Mouse (Mus musculus) hindbrain, embryonic 13.5 days (tissue): ENCODE measurements at regions not wholly inside any gene's neighbourhood (a gene's known extent, or its start where the extent isn't known, plus 50 kb on each side); places are given as distances from the start of the nearest gene placed in this dataset.

ENCODE experiments used
- ATAC-seq: fragments of 200-750 bp; cut with Nextera tagmentation; 2 replicates; pipeline ENCODE4 v1.8.0; 2017; ENCODE audit warnings: moderate TSS enrichment; ENCODE audit not compliant: low FRiP score
- H3K27ac ChIP-seq: fragments of 300-500 bp; sonication (generic); 2 replicates; pipeline ENCODE4 v1.5.1; 2015; ENCODE audit warnings: inconsistent platforms, mild to moderate bottlenecking, moderate library complexity
- H3K27me3 ChIP-seq: fragments of 300-500 bp; sonication (generic); 2 replicates; pipeline ENCODE4 v1.6.1; 2015; ENCODE audit warnings: mild to moderate bottlenecking, inconsistent platforms
- H3K36me3 ChIP-seq: fragments of 300-500 bp; sonication (generic); 2 replicates; pipeline ENCODE4 v1.6.1; 2015; ENCODE audit warnings: mild to moderate bottlenecking, inconsistent platforms
- H3K4me1 ChIP-seq: fragments of 300-500 bp; sonication (generic); replicated peaks from 2 replicates; pipeline ENCODE4 v1.6.1; 2015; ENCODE audit warnings: inconsistent platforms
- H3K4me2 ChIP-seq: fragments of 300-500 bp; sonication (generic); 2 replicates; pipeline ENCODE4 v1.6.1; 2015; ENCODE audit warnings: inconsistent platforms, mild to moderate bottlenecking, moderate library complexity
- H3K4me3 ChIP-seq: fragments of 300-500 bp; sonication (generic); 2 replicates; pipeline ENCODE4 v1.5.1; 2015; ENCODE audit warnings: mild to moderate bottlenecking, inconsistent platforms
- H3K9ac ChIP-seq: fragments of 300-500 bp; sonication (generic); 2 replicates; pipeline ENCODE4 v1.6.1; 2015; ENCODE audit warnings: mild to moderate bottlenecking, inconsistent platforms
- H3K9me3 ChIP-seq: fragments of 300-500 bp; sonication (generic); 2 replicates; pipeline ENCODE4 v1.6.1; 2016; ENCODE audit warnings: inconsistent platforms
- WGBS: fragments of 180-500 bp; shearing (Covaris S2); methylation state at CpG from one replicate; pipeline ENCODE4 v1.1.7; 2015; 5-methylcytosine and 5-hydroxymethylcytosine counted together

GRCm38 (mm10) chr5:64663766-64664165 lies 139.4 kb upstream of the Klf3 start:
- no peaks in the 10 kb centered on the region for H3K27me3 ChIP-seq
- H3K9me3 ChIP-seq, result no peaks in the 10 kb centered on the region
- no peak overlapping the region for H3K9ac ChIP-seq
- H3K4me2 ChIP-seq, result no peak overlapping the region
- WGBS, result 37% methylated on average over 1 of the region's 1 CpGs
- H3K36me3 ChIP-seq, result no peaks in the 10 kb centered on the region
- no peak overlapping the region for H3K27ac ChIP-seq
- H3K4me3 ChIP-seq, result no peak overlapping the region
- ATAC-seq, result no peak
- H3K4me1 ChIP-seq, result no peaks in the 10 kb centered on the region

- Histone ChIP-seq H3K9ac (no peak overlapping the region), H3K4me3 (no peak overlapping the region), H3K27ac (no peak overlapping the region), H3K4me1 (no peaks in the 10 kb centered on the region), H3K27me3 (no peaks in the 10 kb centered on the region), H3K4me2 (no peak overlapping the region), H3K9me3 (no peaks in the 10 kb centered on the region), H3K36me3 (no peaks in the 10 kb centered on the region)
- no peak for ATAC-seq
- WGBS, result 58% methylated on average over 3 of the region's 3 CpGs
Observed at GRCm38 (mm10) chr5:64665064-64665463, 138.1 kb upstream of the Klf3 start.

GRCm38 (mm10) chr5:64666256-64666655 lies 136.9 kb upstream of the Klf3 start:
- H3K27ac ChIP-seq, result no peak overlapping the region
- H3K9ac ChIP-seq, result no peak overlapping the region
- no peaks in the 10 kb centered on the region for H3K27me3 ChIP-seq
- H3K36me3 ChIP-seq, result no peaks in the 10 kb centered on the region
- no peaks in the 10 kb centered on the region for H3K4me1 ChIP-seq
- no peak overlapping the region for H3K4me2 ChIP-seq
- WGBS, result 67% methylated on average over 3 of the region's 3 CpGs
- H3K4me3 ChIP-seq, result no peak overlapping the region
- no peaks in the 10 kb centered on the region for H3K9me3 ChIP-seq
- ATAC-seq, result no peak

GRCm38 (mm10) chr5:64667053-64667452 lies 136.1 kb upstream of the Klf3 start:
- no peaks in the 10 kb centered on the region for H3K9me3 ChIP-seq
- ATAC-seq, result no peak
- no peak overlapping the region for H3K27ac ChIP-seq
- no peaks in the 10 kb centered on the region for H3K4me1 ChIP-seq
- H3K4me2 ChIP-seq, result no peak overlapping the region
- H3K4me3 ChIP-seq, result no peak overlapping the region
- 90% methylated on average over 3 of the region's 3 CpGs for WGBS
- no peaks in the 10 kb centered on the region for H3K27me3 ChIP-seq
- no peaks in the 10 kb centered on the region for H3K36me3 ChIP-seq
- H3K9ac ChIP-seq, result no peak overlapping the region

- Histone ChIP-seq H3K9me3 (no peaks in the 10 kb centered on the region), H3K27me3 (no peaks in the 10 kb centered on the region), H3K4me3 (no peak overlapping the region), H3K4me1 (no peaks in the 10 kb centered on the region), H3K27ac (no peak overlapping the region), H3K36me3 (no peaks in the 10 kb centered on the region), H3K9ac (no peak overlapping the region), H3K4me2 (no peak overlapping the region)
- ATAC-seq, result no peak
- WGBS, result 93% methylated on average over 2 of the region's 2 CpGs
Observed at GRCm38 (mm10) chr5:64673861-64674260, 129.3 kb upstream of the Klf3 start.

- WGBS, result 90% methylated on average over 17 of the region's 17 CpGs
- Histone ChIP-seq H3K9me3 (no peaks in the 10 kb centered on the region), H3K27me3 (no peaks in the 10 kb centered on the region), H3K27ac (no peak overlapping the region), H3K36me3 (no peaks in the 10 kb centered on the region), H3K4me3 (no peak overlapping the region), H3K4me2 (no peak overlapping the region), H3K9ac (no peak overlapping the region), H3K4me1 (no peaks in the 10 kb centered on the region)
- ATAC-seq, result no peak
Observed at GRCm38 (mm10) chr5:64676214-64676945, 126.8 kb upstream of the Klf3 start.

GRCm38 (mm10) chr5:64676946-64677588 lies 126.1 kb upstream of the Klf3 start:
- H3K4me1 ChIP-seq, result no peaks in the 10 kb centered on the region
- H3K27ac ChIP-seq, result no peak overlapping the region
- H3K4me3 ChIP-seq, result no peak overlapping the region
- H3K9me3 ChIP-seq, result no peaks in the 10 kb centered on the region
- H3K36me3 ChIP-seq, result no peaks in the 10 kb centered on the region
- ATAC-seq, result no peak
- no peak overlapping the region for H3K9ac ChIP-seq
- WGBS, result 91% methylated on average over 8 of the region's 8 CpGs
- H3K27me3 ChIP-seq, result no peaks in the 10 kb centered on the region
- H3K4me2 ChIP-seq, result no peak overlapping the region

- ATAC-seq, result no peak
- no peaks in the 10 kb centered on the region for H3K4me1 ChIP-seq
- H3K9me3 ChIP-seq, result no peaks in the 10 kb centered on the region
- no peak overlapping the region for H3K27ac ChIP-seq
- no peaks in the 10 kb centered on the region for H3K27me3 ChIP-seq
- no peak overlapping the region for H3K4me3 ChIP-seq
- no peaks in the 10 kb centered on the region for H3K36me3 ChIP-seq
- no peak overlapping the region for H3K9ac ChIP-seq
- no peak overlapping the region for H3K4me2 ChIP-seq
- 97% methylated on average over 2 of the region's 2 CpGs for WGBS
Observed at GRCm38 (mm10) chr5:64678706-64679105, 124.5 kb upstream of the Klf3 start.

- H3K36me3 ChIP-seq, result no peaks in the 10 kb centered on the region
- H3K4me3 ChIP-seq, result no peak overlapping the region
- no peaks in the 10 kb centered on the region for H3K9me3 ChIP-seq
- no peak overlapping the region for H3K4me2 ChIP-seq
- no peaks in the 10 kb centered on the region for H3K4me1 ChIP-seq
- no peak overlapping the region for H3K27ac ChIP-seq
- H3K9ac ChIP-seq, result no peak overlapping the region
- no peak for ATAC-seq
- 85% methylated on average over 18 of the region's 18 CpGs for WGBS
- H3K27me3 ChIP-seq, result no peaks in the 10 kb centered on the region
Observed at GRCm38 (mm10) chr5:64679996-64680625, 123.1 kb upstream of the Klf3 start.

- no peaks in the 10 kb centered on the region for H3K27me3 ChIP-seq
- 88% methylated on average over 5 of the region's 5 CpGs for WGBS
- no peak overlapping the region for H3K27ac ChIP-seq
- no peak for ATAC-seq
- no peaks in the 10 kb centered on the region for H3K9me3 ChIP-seq
- no peak overlapping the region for H3K4me2 ChIP-seq
- no peak overlapping the region for H3K9ac ChIP-seq
- no peak overlapping the region for H3K4me3 ChIP-seq
- H3K4me1 ChIP-seq, result no peaks in the 10 kb centered on the region
- no peaks in the 10 kb centered on the region for H3K36me3 ChIP-seq
Observed at GRCm38 (mm10) chr5:64681161-64681560, 122.0 kb upstream of the Klf3 start.

GRCm38 (mm10) chr5:64682326-64682845 lies 120.8 kb upstream of the Klf3 start:
- H3K4me1 ChIP-seq, result no peaks in the 10 kb centered on the region
- no peak overlapping the region for H3K4me2 ChIP-seq
- no peaks in the 10 kb centered on the region for H3K27me3 ChIP-seq
- no peaks in the 10 kb centered on the region for H3K36me3 ChIP-seq
- H3K9me3 ChIP-seq, result no peaks in the 10 kb centered on the region; the same call in 1 of the 2 replicates
- H3K4me3 ChIP-seq, result no peak overlapping the region
- H3K27ac ChIP-seq, result no peak overlapping the region
- no peak for ATAC-seq
- 88% methylated on average over 7 of the region's 7 CpGs for WGBS
- H3K9ac ChIP-seq, result no peak overlapping the region

- Histone ChIP-seq H3K4me3 (no peak overlapping the region), H3K36me3 (no peaks in the 10 kb centered on the region)
- WGBS, result 93% methylated on average over 4 of the region's 4 CpGs
Observed at GRCm38 (mm10) chr5:64683419-64683818, 119.8 kb upstream of the Klf3 start.

More at GRCm38 (mm10) chr5:64683419-64683818, 119.8 kb upstream of the Klf3 start:
- H3K4me1 ChIP-seq, result no peaks in the 10 kb centered on the region
- no peak for ATAC-seq
- no peak overlapping the region for H3K9ac ChIP-seq
- no peaks in the 10 kb centered on the region for H3K27me3 ChIP-seq
- no peak overlapping the region for H3K27ac ChIP-seq
- H3K4me2 ChIP-seq, result no peak overlapping the region
- H3K9me3 ChIP-seq, result peaks cover 3% of the 10 kb centered on the region; the same call in 1 of the 2 replicates
